Mouse (Mus musculus) forebrain, embryonic 11.5 days (tissue): ENCODE measurements at regions not wholly inside any gene's neighbourhood (a gene's known extent, or its start where the extent isn't known, plus 50 kb on each side); places are given as distances from the start of the nearest gene placed in this dataset.

ENCODE experiments used
- ATAC-seq: fragments of 200-750 bp; cut with Nextera tagmentation; replicated peaks from 2 replicates; pipeline ENCODE4 v1.8.0; 2017; ENCODE audit warnings: moderate TSS enrichment; ENCODE audit not compliant: low FRiP score
- DNase-seq: peaks from one replicate; pipeline ENCODE4 v3.0.0-alpha.2; 2017; ENCODE audit warnings: low spot score
- H3K27ac ChIP-seq: fragments of 300-500 bp; sonication (generic); 2 replicates; pipeline ENCODE4 v1.5.1; 2014; ENCODE audit warnings: low read depth, low read length
- H3K27me3 ChIP-seq: fragments of 300-500 bp; sonication (generic); 2 replicates; pipeline ENCODE4 v1.6.1; 2014; ENCODE audit warnings: mild to moderate bottlenecking, low read length, mixed read lengths; ENCODE audit not compliant: control insufficient read depth, insufficient read depth
- H3K36me3 ChIP-seq: fragments of 300-500 bp; sonication (generic); 2 replicates; pipeline ENCODE4 v1.6.1; 2014; ENCODE audit warnings: mild to moderate bottlenecking, low read length, moderate library complexity, mixed read lengths; ENCODE audit not compliant: control insufficient read depth, insufficient read depth
- H3K4me1 ChIP-seq: fragments of 300-500 bp; sonication (generic); replicated peaks from 2 replicates; pipeline ENCODE4 v1.6.1; 2014; ENCODE audit warnings: low read length, mixed read lengths; ENCODE audit not compliant: control insufficient read depth, insufficient read depth
- H3K4me2 ChIP-seq: fragments of 300-500 bp; sonication (generic); 2 replicates; pipeline ENCODE4 v1.6.1; 2014; ENCODE audit warnings: low read depth, mild to moderate bottlenecking, low read length, moderate library complexity, mixed read lengths; ENCODE audit not compliant: severe bottlenecking
- H3K4me3 ChIP-seq: fragments of 300-500 bp; sonication (generic); 2 replicates; pipeline ENCODE4 v1.5.1; 2014; ENCODE audit warnings: low read depth, low read length
- H3K9ac ChIP-seq: fragments of 300-500 bp; sonication (generic); 2 replicates; pipeline ENCODE4 v1.6.1; 2014; ENCODE audit warnings: low read length
- H3K9me3 ChIP-seq: fragments of 300-500 bp; sonication (generic); 2 replicates; pipeline ENCODE4 v1.6.1; 2016; ENCODE audit warnings: low read length, mixed read lengths; ENCODE audit not compliant: control insufficient read depth
- WGBS: fragments of 180-500 bp; shearing (Covaris S2); extraction: QIAGEN DNeasy Blood & Tissue Kit; methylation state at CpG from one replicate; pipeline ENCODE4 v1.1.7; 2014; 5-methylcytosine and 5-hydroxymethylcytosine counted together

GRCm38 (mm10) chr3:128206948-128207347 lies 310.8 kb upstream of the Fam241a start:
- Histone ChIP-seq H3K27me3 (no peaks in the 10 kb centered on the region), H3K27ac (no peak overlapping the region), H3K4me1 (no peaks in the 10 kb centered on the region), H3K36me3 (no peaks in the 10 kb centered on the region), H3K4me2 (no peak overlapping the region), H3K4me3 (no peak overlapping the region), H3K9ac (no peak overlapping the region), H3K9me3 (no peaks in the 10 kb centered on the region)
- WGBS = 53% methylated on average over 3 of the region's 3 CpGs
- ATAC-seq (no peak), DNase-seq (no peak)

- no peak overlapping the region for H3K4me2 ChIP-seq
- no peaks in the 10 kb centered on the region for H3K4me1 ChIP-seq
- DNase-seq (no peak), ATAC-seq (no peak)
- H3K36me3 ChIP-seq = no peaks in the 10 kb centered on the region
- no peaks in the 10 kb centered on the region for H3K9me3 ChIP-seq
- H3K27ac ChIP-seq = no peak overlapping the region
- no peak overlapping the region for H3K9ac ChIP-seq
- no peak overlapping the region for H3K4me3 ChIP-seq
- H3K27me3 ChIP-seq = no peaks in the 10 kb centered on the region
- 42% methylated on average over 1 of the region's 1 CpGs for WGBS
Observed at GRCm38 (mm10) chr3:128206483-128206882, 310.4 kb upstream of the Fam241a start.

DNA sequence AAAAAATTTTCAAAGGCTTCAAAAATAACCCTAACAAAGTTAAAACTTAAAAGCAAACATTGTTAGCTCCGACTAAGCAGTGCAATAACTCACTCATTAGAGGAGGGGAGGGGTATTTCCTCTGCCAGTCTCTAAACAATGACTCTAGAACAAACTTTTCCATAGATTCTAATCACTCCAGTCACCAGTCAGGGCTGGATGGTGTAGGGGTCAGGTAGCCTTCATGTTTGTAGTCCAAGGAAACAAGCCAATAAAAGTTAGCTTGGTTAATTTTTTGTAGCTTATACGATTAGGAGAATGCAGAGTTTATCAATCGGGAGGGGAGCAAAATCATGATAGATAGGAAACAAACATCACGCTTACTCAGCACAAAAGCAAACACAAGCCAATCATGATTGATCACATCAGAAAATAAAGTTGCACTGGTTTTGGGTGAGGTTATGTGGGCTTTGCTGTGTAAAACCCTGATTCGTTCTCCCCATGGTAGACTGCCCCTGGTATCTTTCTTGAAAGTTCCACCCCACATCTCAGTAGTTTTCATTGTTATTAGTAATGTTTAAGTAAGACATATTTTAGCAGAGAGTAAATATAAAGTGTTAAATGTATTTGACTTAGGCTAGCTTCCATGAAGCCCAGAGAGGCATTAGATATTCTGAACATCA lies 304.6 kb upstream of the Fam241a start:
- WGBS = 86% methylated on average over 5 of the region's 5 CpGs
- H3K36me3 ChIP-seq = no peaks in the 10 kb centered on the region
- no peak for ATAC-seq

DNA sequence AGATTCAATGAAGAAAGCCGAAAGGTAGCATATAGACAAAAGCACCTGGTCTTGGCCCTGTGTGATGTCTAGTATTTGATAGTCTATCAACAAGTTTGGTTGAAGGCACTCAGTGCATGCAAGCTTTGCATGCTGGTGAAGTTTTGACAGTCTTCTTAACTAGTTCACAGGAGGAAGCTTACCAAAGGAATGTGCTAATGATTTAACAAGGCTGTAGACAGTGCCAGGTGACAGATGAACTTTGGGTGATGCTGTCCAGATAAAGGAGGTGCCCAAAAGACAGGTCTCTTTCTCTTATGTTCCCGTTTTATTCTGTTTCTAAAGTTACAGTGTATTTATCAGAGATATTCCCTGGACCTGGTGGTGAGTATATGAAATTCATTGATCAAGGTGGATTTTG lies 303.3 kb upstream of the Fam241a start:
- ATAC-seq = no peak
- no peak for DNase-seq
- no peak overlapping the region for H3K4me2 ChIP-seq
- H3K36me3 ChIP-seq = no peaks in the 10 kb centered on the region
- H3K4me3 ChIP-seq = no peak overlapping the region
- WGBS = 93% methylated on average over 2 of the region's 2 CpGs
- H3K27me3 ChIP-seq = no peaks in the 10 kb centered on the region
- no peaks in the 10 kb centered on the region for H3K4me1 ChIP-seq
- H3K27ac ChIP-seq = no peak overlapping the region
- H3K9me3 ChIP-seq = no peaks in the 10 kb centered on the region
- H3K9ac ChIP-seq = no peak overlapping the region

More for the DNA sequence above, 304.6 kb upstream of the Fam241a start:
- no peaks in the 10 kb centered on the region for H3K9me3 ChIP-seq
- H3K4me3 ChIP-seq = no peak overlapping the region
- H3K27ac ChIP-seq = no peak overlapping the region
- H3K4me1 ChIP-seq = no peaks in the 10 kb centered on the region
- no peak overlapping the region for H3K9ac ChIP-seq
- no peaks in the 10 kb centered on the region for H3K27me3 ChIP-seq
- no peak for DNase-seq
- H3K4me2 ChIP-seq = no peak overlapping the region

DNA sequence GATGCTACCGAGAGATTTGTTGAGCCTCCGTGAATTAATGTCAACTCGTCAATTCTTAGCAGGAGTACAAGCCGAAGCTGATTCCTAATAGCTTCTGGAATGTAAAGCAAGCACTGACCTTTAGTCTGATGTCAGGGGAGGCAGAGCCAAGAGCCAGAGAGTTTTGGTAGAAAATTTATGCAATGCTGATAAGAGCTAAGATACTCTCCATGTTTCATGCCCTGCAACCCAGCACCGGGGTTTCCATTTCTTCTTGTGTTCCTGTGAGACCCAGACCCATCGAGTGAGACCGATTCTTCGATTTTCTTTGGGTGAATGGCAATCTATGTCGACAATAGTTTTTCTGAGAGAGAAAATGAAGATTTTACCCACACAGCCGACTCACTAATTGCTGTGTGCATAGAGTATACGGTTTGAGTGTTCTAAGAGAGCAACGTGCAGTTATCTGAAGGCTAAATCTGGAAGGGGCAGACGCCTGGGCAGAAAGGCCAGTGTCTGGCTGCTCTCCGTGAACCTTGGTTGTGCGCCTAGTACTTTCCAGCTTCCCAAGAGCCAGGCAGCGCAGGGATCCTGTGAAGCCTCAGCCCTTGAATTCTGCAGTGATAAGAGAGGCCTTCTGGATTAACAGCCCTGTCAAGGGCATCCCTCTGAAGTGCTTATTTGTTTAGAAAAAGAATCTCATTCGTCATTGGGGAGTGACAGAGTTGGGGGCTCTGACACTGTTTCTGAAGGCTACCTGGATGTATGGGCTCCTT lies 296.1 kb upstream of the Fam241a start:
- no peak for ATAC-seq
- no peak overlapping the region for H3K4me2 ChIP-seq
- no peaks in the 10 kb centered on the region for H3K9me3 ChIP-seq
- DNase-seq = no peak
- no peaks in the 10 kb centered on the region for H3K27me3 ChIP-seq
- 69% methylated on average over 17 of the region's 17 CpGs for WGBS
- H3K4me3 ChIP-seq = no peak overlapping the region
- H3K27ac ChIP-seq = no peak overlapping the region
- no peak overlapping the region for H3K9ac ChIP-seq
- H3K4me1 ChIP-seq = no peaks in the 10 kb centered on the region
- no peaks in the 10 kb centered on the region for H3K36me3 ChIP-seq

DNA sequence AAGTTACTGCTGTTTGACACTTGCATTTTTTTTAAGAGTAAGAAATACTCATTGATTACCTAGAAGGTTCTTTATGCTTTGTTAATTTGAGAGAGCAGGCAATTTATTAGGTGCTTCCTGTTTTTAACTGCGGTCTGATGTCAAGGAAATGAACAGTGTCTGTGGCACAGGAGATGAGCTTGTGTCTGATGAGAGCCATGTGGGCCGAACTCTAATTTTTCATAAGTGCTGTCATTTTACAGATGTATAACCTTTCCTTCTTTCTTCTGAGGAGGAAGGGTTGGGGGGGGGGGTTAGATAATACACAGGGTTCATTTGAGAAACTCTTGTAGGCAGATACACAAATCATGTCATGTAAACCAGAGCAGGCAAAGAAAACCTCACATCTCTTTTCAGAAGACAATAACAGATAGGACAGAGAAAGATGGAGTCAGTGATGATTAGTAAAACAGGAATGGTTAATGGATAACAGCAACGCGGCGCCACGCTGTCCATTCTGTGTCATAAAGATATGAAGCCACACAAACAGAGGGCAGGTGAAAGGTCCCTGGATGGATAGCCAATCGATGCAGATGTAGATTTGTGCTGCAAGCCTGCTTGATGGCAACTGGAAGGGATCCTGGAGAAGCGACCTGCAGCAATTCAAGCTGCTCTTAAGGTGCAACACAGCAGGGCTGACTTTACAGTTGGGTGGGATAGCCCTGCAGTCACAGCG lies 291.4 kb upstream of the Fam241a start:
- H3K9ac ChIP-seq = no peak overlapping the region
- H3K4me3 ChIP-seq = no peak overlapping the region
- no peaks in the 10 kb centered on the region for H3K4me1 ChIP-seq
- H3K27ac ChIP-seq = no peak overlapping the region
- no peak overlapping the region for H3K4me2 ChIP-seq
- DNase-seq (no peak), ATAC-seq (no peak)
- H3K36me3 ChIP-seq = no peaks in the 10 kb centered on the region
- no peaks in the 10 kb centered on the region for H3K9me3 ChIP-seq
- WGBS = 91% methylated on average over 9 of the region's 9 CpGs
- no peaks in the 10 kb centered on the region for H3K27me3 ChIP-seq

DNA sequence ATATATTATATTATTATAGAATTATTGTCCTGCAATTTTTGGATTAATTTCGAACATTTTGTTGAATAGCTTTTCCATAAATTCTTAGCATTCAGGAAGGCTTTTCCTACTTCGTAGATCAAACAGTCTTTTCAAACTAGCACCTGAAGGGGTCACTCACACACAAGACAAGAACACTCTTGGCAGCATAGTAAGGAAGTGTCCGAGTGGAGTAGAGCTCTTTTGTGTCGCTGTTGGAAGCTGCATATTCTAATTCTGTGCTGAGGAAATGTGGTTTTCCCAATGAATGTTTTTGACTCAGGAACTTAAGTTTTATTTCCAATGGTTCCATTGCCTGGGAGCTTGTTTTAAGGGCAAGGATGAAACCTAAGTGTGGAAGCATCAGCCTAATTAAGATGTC lies 290.2 kb upstream of the Fam241a start:
- no peak overlapping the region for H3K4me2 ChIP-seq
- H3K27me3 ChIP-seq = no peaks in the 10 kb centered on the region
- H3K4me1 ChIP-seq = no peaks in the 10 kb centered on the region
- H3K36me3 ChIP-seq = no peaks in the 10 kb centered on the region
- H3K9me3 ChIP-seq = no peaks in the 10 kb centered on the region
- H3K27ac ChIP-seq = no peak overlapping the region
- H3K4me3 ChIP-seq = no peak overlapping the region
- 22% methylated on average over 4 of the region's 4 CpGs for WGBS
- no peak overlapping the region for H3K9ac ChIP-seq
- ATAC-seq (no peak), DNase-seq (no peak)

DNA sequence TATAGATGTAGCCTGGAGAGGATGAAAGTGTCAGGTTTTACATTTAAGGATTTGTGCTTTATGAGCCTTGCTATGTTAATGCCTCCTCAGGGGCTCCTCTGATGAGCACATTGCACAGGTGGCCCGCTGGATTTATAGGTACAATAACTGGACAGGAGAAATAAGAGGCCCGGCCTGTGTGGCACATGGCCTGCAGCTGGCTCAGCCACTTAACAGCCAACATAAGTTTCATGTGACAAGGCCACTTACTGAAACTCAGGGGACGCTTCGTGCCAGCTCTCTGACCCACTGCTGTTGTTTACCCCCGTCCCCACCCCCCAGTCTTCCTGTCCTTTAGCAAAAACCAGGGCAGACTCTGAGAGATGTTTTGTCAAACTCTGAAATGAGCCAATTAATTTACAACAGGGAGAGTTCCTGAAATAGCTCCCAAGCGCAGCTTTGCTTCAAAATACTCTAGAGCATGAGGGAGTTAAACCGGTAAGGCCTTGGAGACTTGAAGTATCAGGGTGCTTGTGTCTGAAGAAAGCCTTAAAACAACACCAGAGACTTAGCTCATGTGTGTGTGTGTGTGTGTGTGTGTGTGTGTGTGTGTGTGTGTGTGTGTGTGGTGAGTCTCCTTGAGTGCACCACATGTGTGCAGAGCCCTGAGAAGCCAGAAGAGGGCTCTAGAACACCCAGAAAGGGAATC lies 285.2 kb upstream of the Fam241a start:
- no peak for ATAC-seq
- 82% methylated on average over 7 of the region's 7 CpGs for WGBS

More for the DNA sequence above, 285.2 kb upstream of the Fam241a start:
- Histone ChIP-seq H3K36me3 (no peaks in the 10 kb centered on the region), H3K27me3 (no peaks in the 10 kb centered on the region), H3K4me2 (no peak overlapping the region), H3K9me3 (no peaks in the 10 kb centered on the region), H3K4me1 (no peaks in the 10 kb centered on the region), H3K4me3 (no peak overlapping the region), H3K9ac (no peak overlapping the region), H3K27ac (no peak overlapping the region)
- DNase-seq = no peak
